Mouse (Mus musculus) hindbrain, embryonic 16.5 days (tissue): ENCODE data around the gene Hk1. TPM values are rescaled to one million over a fixed set of nuclear protein-coding genes. Genes with fewer than 3 reads are reported as not detected.
A peak's percentile ranks its signal among the peaks of the same experiment; 100 is the strongest.

Experiments used
- ATAC-seq: fragments of 200-750 bp; cut with Nextera tagmentation; 2 replicates; pipeline ENCODE4 v1.8.0; 2017; ENCODE audit warnings: moderate TSS enrichment, moderate library complexity
- H3K27ac ChIP-seq: fragments of 300-500 bp; sonication (generic); 2 replicates; pipeline ENCODE4 v1.5.1; 2014; ENCODE audit warnings: low read depth, mild to moderate bottlenecking, control low read depth, low read length, moderate library complexity
- H3K27me3 ChIP-seq: fragments of 300-500 bp; sonication (generic); replicated peaks from 2 replicates; pipeline ENCODE4 v1.6.1; 2014; ENCODE audit warnings: low read length; ENCODE audit not compliant: control insufficient read depth, insufficient read depth
- H3K36me3 ChIP-seq: fragments of 300-500 bp; sonication (generic); 2 replicates; pipeline ENCODE4 v1.6.1; 2014; ENCODE audit warnings: mild to moderate bottlenecking, low read length, moderate library complexity, mixed read lengths; ENCODE audit not compliant: control insufficient read depth, insufficient read depth
- H3K4me1 ChIP-seq: fragments of 300-500 bp; sonication (generic); 2 replicates; pipeline ENCODE4 v1.6.1; 2014; ENCODE audit warnings: low read depth, low read length; ENCODE audit not compliant: control insufficient read depth, insufficient read depth
- H3K4me2 ChIP-seq: fragments of 300-500 bp; sonication (generic); 2 replicates; pipeline ENCODE4 v1.6.1; 2014; ENCODE audit warnings: mild to moderate bottlenecking, low read length, control low read depth, moderate library complexity
- H3K4me3 ChIP-seq: fragments of 300-500 bp; sonication (generic); 2 replicates; pipeline ENCODE4 v1.5.1; 2014; ENCODE audit warnings: mild to moderate bottlenecking, low read length, control low read depth, moderate library complexity
- H3K9ac ChIP-seq: fragments of 300-500 bp; sonication (generic); 2 replicates; pipeline ENCODE4 v1.6.1; 2014; ENCODE audit warnings: low read depth, mild to moderate bottlenecking, control low read depth, low read length, moderate library complexity
- H3K9me3 ChIP-seq: fragments of 300-500 bp; sonication (generic); 2 replicates; pipeline ENCODE4 v1.6.1; 2014; ENCODE audit warnings: mild to moderate bottlenecking, low read length, moderate library complexity; ENCODE audit not compliant: control insufficient read depth
- WGBS: fragments of 180-500 bp; shearing (Covaris S2); extraction: QIAGEN DNeasy Blood & Tissue Kit; methylation state at CpG from one replicate; pipeline ENCODE4 v1.1.7; 2014; 5-methylcytosine and 5-hydroxymethylcytosine counted together
- polyA plus RNA-seq: library from polyadenylated mRNA; unstranded; fragments of >200 nt; fragmentation: Nextera tagmentation; extraction: Ambion mirVana; gene quantifications from 2 replicates; pipeline ENCODE4 v1.2.1, GENCODE M21; 2015

Gene Hk1
- polyA plus RNA-seq, 1 experiment from 2014 or later: 164 TPM

DNA sequence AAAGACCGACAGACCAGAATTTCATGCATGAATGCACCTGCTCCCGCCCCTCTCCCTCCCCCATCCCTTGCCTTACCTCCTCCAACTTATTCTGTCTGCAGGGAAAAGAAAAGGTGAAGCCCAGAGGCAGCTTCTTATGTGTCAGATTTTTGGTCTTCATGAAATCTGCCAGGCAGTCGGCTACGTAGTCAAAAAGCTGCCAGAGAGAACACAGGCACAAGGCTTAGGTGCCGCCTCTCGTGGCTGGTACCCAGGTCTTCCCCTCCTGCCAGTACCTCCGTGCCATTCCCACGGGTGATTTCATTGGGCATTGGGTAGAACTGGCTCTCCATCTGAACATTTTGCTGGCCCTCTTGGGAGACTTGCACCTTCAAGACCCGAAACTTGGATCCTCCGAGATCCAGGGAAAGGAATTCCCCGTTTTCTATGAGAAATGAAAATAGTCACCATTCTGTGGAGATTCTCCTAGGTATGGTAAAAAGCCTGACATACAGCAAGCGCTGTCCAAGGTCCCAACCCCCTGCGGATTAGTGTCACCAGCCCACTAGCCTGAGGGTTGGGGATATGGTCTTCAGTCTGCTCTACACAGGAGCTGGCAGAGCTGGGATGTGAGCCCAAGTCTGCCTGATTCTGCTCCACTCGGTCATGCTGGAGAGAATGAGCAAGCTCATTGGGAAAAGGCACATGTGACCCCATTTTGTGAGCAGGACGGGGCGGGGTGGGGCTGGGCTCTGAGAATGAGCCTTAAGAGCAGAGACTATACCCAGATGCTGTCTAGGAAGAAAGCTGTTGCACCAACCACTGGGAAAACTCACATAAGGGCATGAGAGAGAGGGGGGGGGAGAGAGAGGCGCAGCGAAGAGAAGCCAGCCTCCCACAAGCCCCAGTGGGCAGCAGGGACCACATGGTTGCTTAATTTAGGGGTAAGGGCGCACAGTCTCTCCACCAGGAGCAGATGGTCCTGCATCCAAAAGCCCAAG is 32.0 kb upstream of the Hk1 start:
- WGBS: 68% methylated on average over 19 of the region's 19 CpGs
- no peaks in the 10 kb centered on the region for H3K36me3 ChIP-seq
- no peaks in the 10 kb centered on the region for H3K27me3 ChIP-seq
- no peak overlapping the region for H3K4me2 ChIP-seq
- no peak overlapping the region for H3K9ac ChIP-seq
- no peak for ATAC-seq
- no peak overlapping the region for H3K27ac ChIP-seq
- H3K4me1 ChIP-seq: no peaks in the 10 kb centered on the region
- no peaks in the 10 kb centered on the region for H3K9me3 ChIP-seq
- no peak overlapping the region for H3K4me3 ChIP-seq

DNA sequence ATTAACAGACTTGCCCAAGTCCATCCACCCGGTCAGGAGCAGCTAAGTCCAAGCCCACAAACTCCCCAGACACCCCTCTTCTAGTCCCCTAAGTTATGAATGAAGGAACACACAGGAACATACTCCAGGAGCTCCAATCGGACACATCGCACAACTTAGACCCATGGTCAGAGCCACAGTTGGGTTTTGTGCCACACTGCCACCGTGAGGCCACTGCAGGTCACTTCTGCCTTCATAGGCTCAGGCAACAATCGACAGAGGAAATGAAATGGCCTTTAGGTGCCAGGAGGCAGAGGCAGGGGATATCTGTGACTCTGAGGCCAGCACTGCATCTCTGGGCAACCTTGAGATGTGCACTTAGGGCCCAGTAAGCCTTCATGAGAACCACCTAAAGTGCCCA is 31.2 kb upstream of the Hk1 start:
- ATAC-seq: peak; percentile 79
- no peak overlapping the region for H3K4me2 ChIP-seq
- H3K27me3 ChIP-seq: no peaks in the 10 kb centered on the region
- no peaks in the 10 kb centered on the region for H3K36me3 ChIP-seq
- H3K9ac ChIP-seq: no peak overlapping the region
- H3K27ac ChIP-seq: no peak overlapping the region
- no peak overlapping the region for H3K4me3 ChIP-seq
- H3K4me1 ChIP-seq: no peaks in the 10 kb centered on the region
- WGBS: 5% methylated on average over 5 of the region's 5 CpGs
- H3K9me3 ChIP-seq: no peaks in the 10 kb centered on the region

DNA sequence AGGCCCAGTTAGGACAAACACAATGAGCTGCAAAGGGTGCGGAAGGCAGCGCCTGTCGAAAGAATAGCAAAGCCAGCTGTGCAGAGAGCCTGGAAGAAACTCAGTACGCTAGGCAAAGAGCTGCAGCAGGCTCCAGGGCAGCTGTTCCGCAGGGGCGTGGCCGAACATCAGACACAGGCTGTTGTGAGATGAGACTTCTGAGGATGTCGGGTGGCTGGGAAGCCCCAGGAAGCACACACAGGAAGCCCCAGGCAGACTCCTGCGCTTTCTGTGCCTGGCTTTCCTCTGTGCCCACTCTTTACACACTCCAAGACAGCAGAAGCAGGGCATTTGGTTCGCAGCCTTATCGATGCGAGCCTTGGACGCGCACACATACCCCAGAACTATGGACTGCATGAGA is 25.2 kb upstream of the Hk1 start:
- H3K9ac ChIP-seq: peak overlapping the region; percentile 18; the same call in 1 of the 2 replicates

DNA sequence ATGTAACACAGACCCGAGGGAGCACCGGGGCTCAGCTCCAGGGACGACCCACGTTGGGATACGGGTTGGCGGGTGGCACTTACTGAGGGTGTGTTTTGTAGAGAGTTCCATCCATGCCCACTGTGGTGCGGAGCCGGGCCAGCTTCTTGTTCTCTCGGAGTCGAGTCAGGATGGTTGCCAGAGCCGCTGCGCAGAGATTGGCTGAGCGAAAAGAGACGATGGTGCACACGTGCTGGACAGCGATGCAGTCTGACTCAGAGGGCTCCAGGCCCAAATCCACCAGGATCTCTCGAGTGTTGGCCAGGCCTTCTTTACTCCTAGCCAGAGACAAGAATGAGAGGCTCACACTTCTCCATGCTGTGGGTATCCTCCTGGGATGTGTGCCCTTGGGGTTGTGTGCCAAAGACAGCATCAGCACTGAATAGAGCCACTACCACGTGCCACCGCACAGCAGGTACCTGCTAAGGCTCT is 22.0 kb upstream of the Hk1 start:
- 83% methylated on average over 19 of the region's 19 CpGs for WGBS
- Histone ChIP-seq H3K4me1 (no peaks in the 10 kb centered on the region), H3K9me3 (no peaks in the 10 kb centered on the region), H3K36me3 (no peaks in the 10 kb centered on the region), H3K27me3 (no peaks in the 10 kb centered on the region), H3K27ac (no peak overlapping the region), H3K4me2 (no peak overlapping the region), H3K4me3 (no peak overlapping the region), H3K9ac (no peak overlapping the region)
- peak; percentile 61; the same call in 1 of the 2 replicates for ATAC-seq

More for the DNA sequence above, 25.2 kb upstream of the Hk1 start:
- peak overlapping the region; percentile 37 for H3K4me2 ChIP-seq
- no peaks in the 10 kb centered on the region for H3K4me1 ChIP-seq
- no peaks in the 10 kb centered on the region for H3K27me3 ChIP-seq
- H3K36me3 ChIP-seq: no peaks in the 10 kb centered on the region
- no peaks in the 10 kb centered on the region for H3K9me3 ChIP-seq
- H3K4me3 ChIP-seq: no peak overlapping the region
- 0 out of 2 replicates have a peak, but pooled peaks have one; percentile 30 for ATAC-seq
- no peak overlapping the region for H3K27ac ChIP-seq
- 44% methylated on average over 14 of the region's 14 CpGs for WGBS

DNA sequence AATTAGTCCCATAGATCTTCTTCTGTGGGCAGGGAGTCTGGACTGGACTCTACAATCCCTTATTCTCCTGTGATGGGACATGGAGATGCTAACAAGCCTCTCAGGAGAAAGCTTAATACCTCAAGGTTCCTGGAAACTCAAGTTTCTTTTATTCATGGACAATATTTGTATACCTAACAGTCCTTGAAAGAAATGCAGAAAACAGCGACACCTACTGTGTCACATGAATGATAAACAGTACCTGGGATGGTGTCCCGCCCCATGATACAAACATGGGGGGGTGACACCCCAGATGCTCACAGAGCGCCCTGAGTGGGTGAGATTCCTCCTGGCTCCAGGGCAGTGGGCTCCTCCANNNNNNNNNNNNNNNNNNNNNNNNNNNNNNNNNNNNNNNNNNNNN is 3.3 kb upstream of the Hk1 start:
- H3K4me2 ChIP-seq: no peak overlapping the region
- no peaks in the 10 kb centered on the region for H3K27me3 ChIP-seq
- no peak overlapping the region for H3K9ac ChIP-seq
- no peak overlapping the region for H3K27ac ChIP-seq
- no peaks in the 10 kb centered on the region for H3K9me3 ChIP-seq
- no peak overlapping the region for H3K4me3 ChIP-seq
- H3K36me3 ChIP-seq: no peaks in the 10 kb centered on the region
- WGBS: 93% methylated on average over 3 of the region's 3 CpGs
- no peaks in the 10 kb centered on the region for H3K4me1 ChIP-seq
- ATAC-seq: no peak

DNA sequence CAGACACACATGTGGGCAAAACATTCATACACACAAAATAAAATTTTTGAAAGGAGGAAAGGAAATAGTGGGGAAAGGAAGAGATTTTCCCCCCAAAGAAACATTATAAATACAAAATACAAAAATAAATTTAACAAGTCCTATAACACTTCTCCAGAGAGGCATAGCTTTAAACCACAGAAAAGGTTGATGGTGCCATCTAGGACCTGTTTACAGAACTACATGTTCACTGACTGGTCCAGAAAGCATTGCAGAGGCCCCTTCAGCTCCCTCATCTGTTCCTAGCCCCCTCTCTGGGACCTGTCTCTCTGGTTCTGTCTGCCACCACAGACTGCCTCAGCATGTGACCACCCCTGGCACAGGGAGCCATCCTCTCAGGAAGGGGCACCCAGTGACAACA is 1.2 kb upstream of the Hk1 start:
- Histone ChIP-seq H3K27ac (no peak overlapping the region), H3K4me2 (no peak overlapping the region), H3K27me3 (no peaks in the 10 kb centered on the region), H3K9ac (no peak overlapping the region), H3K9me3 (no peaks in the 10 kb centered on the region), H3K36me3 (no peaks in the 10 kb centered on the region), H3K4me1 (no peaks in the 10 kb centered on the region), H3K4me3 (no peak overlapping the region)
- no peak for ATAC-seq

DNA sequence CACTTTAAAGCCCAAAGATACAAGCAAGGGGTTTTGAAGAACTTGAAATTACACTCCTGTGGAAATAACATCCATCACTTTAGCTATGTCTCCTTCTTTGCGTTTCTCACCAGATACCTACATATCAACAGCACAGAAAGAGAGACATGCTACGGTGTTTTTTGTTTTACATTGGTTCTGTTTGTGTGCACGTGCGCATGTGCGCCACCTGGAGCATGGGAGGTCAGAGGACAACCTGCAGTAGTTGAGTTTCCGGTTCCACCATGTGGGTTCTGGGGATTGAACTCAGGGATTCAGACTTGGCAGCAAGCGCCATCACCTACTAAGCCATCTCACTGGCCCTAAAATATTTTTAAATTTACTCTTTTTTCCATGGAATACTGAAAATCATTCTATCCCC is 20.9 kb downstream of the Hk1 start:
- Histone ChIP-seq H3K9ac (no peak overlapping the region), H3K27ac (no peak overlapping the region), H3K9me3 (no peaks in the 10 kb centered on the region), H3K4me2 (no peak overlapping the region), H3K27me3 (no peaks in the 10 kb centered on the region), H3K4me3 (no peak overlapping the region), H3K4me1 (no peaks in the 10 kb centered on the region), H3K36me3 (no peaks in the 10 kb centered on the region)
- 89% methylated on average over 7 of the region's 7 CpGs for WGBS
- ATAC-seq: no peak

DNA sequence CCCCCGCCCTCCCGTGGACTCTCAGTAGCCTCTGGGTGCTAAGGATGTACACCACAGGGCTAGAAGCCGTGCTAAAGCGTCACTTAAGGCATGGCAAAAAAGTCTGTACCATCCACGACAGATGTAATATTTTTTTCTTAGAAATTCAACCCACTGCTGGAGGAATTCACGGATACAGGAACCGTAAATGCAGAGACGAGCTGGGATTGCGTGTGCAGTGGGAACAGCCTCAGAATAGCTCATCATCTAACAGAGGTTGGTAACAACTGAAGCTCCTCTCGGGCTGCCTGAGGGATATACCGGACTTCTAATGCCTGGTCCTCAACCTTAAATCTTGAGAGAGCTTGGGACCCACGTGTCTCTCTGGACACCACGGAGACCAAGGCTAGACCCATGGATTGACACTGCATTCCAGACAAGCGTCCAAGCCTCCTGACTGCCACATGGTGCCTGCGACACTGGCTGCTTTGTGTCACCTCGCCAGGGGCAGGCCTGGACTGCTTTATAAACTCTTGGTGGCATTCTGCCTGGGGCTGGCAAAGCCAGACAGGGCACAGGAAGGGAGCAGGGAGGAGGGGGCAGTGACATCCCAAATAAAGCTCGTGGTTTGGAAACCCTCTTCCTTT is 23.5 kb downstream of the Hk1 start:
- Histone ChIP-seq H3K36me3 (no peaks in the 10 kb centered on the region), H3K4me3 (no peak overlapping the region), H3K9me3 (no peaks in the 10 kb centered on the region), H3K4me2 (no peak overlapping the region), H3K9ac (no peak overlapping the region), H3K27me3 (no peaks in the 10 kb centered on the region), H3K27ac (no peak overlapping the region), H3K4me1 (no peaks in the 10 kb centered on the region)
- WGBS: 73% methylated on average over 17 of the region's 17 CpGs
- ATAC-seq: peak; percentile 87

DNA sequence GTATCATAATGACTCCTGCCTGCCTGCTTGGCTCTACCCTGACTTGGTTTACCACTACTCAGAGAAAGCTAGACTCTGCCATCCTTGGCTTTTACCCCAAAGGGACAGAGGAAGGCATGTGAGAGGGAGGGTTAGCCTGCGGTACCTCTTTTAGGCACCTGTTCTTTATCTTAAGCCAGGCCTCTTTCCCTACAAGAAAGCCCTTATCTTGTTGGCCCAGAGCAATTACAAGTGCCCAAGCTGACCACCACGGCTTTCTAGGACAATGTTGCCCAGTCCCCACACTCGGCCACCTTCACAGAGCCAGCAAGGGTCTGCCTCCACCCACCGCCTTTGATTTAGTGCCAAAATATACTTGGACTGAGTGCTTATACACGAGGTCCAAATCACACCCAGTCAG is 34.6 kb downstream of the Hk1 start:
- Histone ChIP-seq H3K4me1 (peaks cover 8% of the 10 kb centered on the region), H3K9me3 (peaks cover 3% of the 10 kb centered on the region; the same call in 1 of the 2 replicates), H3K27me3 (no peaks in the 10 kb centered on the region), H3K36me3 (no peaks in the 10 kb centered on the region), H3K4me2 (no peak overlapping the region), H3K9ac (no peak overlapping the region), H3K4me3 (no peak overlapping the region), H3K27ac (no peak overlapping the region)
- WGBS: 80% methylated on average over 5 of the region's 5 CpGs
- no peak for ATAC-seq
